Mouse (Mus musculus): Measurements from ENCODE around the gene Wscd1. TPM values are rescaled to one million over a fixed set of nuclear protein-coding genes. Genes with fewer than 3 reads are reported as not detected.

Gene Wscd1
- polyA plus RNA-seq, 2 experiments: 2.5 to 2.6 TPM

GRCm38 (mm10) chr11:71738501-71739045 lies 11.1 kb upstream of the Wscd1 start:
- Histone ChIP-seq H3K4me2 (replicated peaks; ENCODE audit: low read depth, low read length, severe bottlenecking) (no peak overlapping the region), H3K4me1 (ENCODE audit: control insufficient read depth, insufficient read depth, low read length) (no peaks in the 10 kb centered on the region), H3K27ac (replicated peaks; ENCODE audit: low read depth, low read length) (no peak overlapping the region), H3K9ac (ENCODE audit: low read depth, low read length, severe bottlenecking) (no peak overlapping the region), H3K4me3 (replicated peaks; ENCODE audit: low read length) (no peak overlapping the region), H3K9me3 (ENCODE audit: control insufficient read depth, low read length) (no peaks in the 10 kb centered on the region), H3K36me3 (ENCODE audit: control insufficient read depth, insufficient read depth, low read length) (no peaks in the 10 kb centered on the region), H3K27me3 (ENCODE audit: control insufficient read depth, insufficient read depth, low read length) (no peaks in the 10 kb centered on the region)
- 64% methylated on average over 2 of the region's 2 CpGs for WGBS
- DNase-seq (ENCODE audit: low spot score): no peak
- TF ChIP-seq POLR2A (IDR thresholded peaks at IDR 0.05; ENCODE audit: borderline replicate concordance, extremely low read depth, insufficient read depth, insufficient read length): no peak
- ATAC-seq (ENCODE audit: low FRiP score, low read depth): no peak

- Histone ChIP-seq H3K9me3 (ENCODE audit: control insufficient read depth, low read length) (no peaks in the 10 kb centered on the region), H3K36me3 (ENCODE audit: control insufficient read depth, insufficient read depth, low read length) (no peaks in the 10 kb centered on the region), H3K4me2 (replicated peaks; ENCODE audit: low read depth, low read length, severe bottlenecking) (no peak overlapping the region), H3K4me1 (ENCODE audit: control insufficient read depth, insufficient read depth, low read length) (no peaks in the 10 kb centered on the region), H3K4me3 (replicated peaks; ENCODE audit: low read length) (no peak overlapping the region), H3K9ac (ENCODE audit: low read depth, low read length, severe bottlenecking) (no peak overlapping the region), H3K27ac (replicated peaks; ENCODE audit: low read depth, low read length) (no peak overlapping the region), H3K27me3 (ENCODE audit: control insufficient read depth, insufficient read depth, low read length) (peaks cover 13% of the 10 kb centered on the region)
- ATAC-seq (ENCODE audit: low FRiP score, low read depth) (no peak), DNase-seq (ENCODE audit: low spot score) (no peak)
- 75% methylated on average over 3 of the region's 3 CpGs for WGBS
- no peak for TF ChIP-seq POLR2A (IDR thresholded peaks at IDR 0.05; ENCODE audit: borderline replicate concordance, extremely low read depth, insufficient read depth, insufficient read length)
Measured at GRCm38 (mm10) chr11:71745875-71746274, 3.8 kb upstream of the Wscd1 start.

- no peaks in the 10 kb centered on the region for H3K9me3 ChIP-seq (ENCODE audit: control insufficient read depth, low read length)
- no peak for TF ChIP-seq POLR2A (IDR thresholded peaks at IDR 0.05; ENCODE audit: borderline replicate concordance, extremely low read depth, insufficient read depth, insufficient read length)
- H3K9ac ChIP-seq (ENCODE audit: low read depth, low read length, severe bottlenecking): no peak overlapping the region
- H3K4me2 ChIP-seq (replicated peaks; ENCODE audit: low read depth, low read length, severe bottlenecking): no peak overlapping the region
- H3K27ac ChIP-seq (replicated peaks; ENCODE audit: low read depth, low read length): no peak overlapping the region
- no peak for ATAC-seq (ENCODE audit: low FRiP score, low read depth)
- peaks cover 32% of the 10 kb centered on the region for H3K27me3 ChIP-seq (ENCODE audit: control insufficient read depth, insufficient read depth, low read length)
- H3K36me3 ChIP-seq (ENCODE audit: control insufficient read depth, insufficient read depth, low read length): no peaks in the 10 kb centered on the region
- WGBS: 73% methylated on average over 7 of the region's 7 CpGs
- peaks cover 3% of the 10 kb centered on the region; the same call in 1 of the 2 replicates for H3K4me1 ChIP-seq (ENCODE audit: control insufficient read depth, insufficient read depth, low read length)
- no peak for DNase-seq (ENCODE audit: low spot score)
- no peak overlapping the region for H3K4me3 ChIP-seq (replicated peaks; ENCODE audit: low read length)
Measured at GRCm38 (mm10) chr11:71747719-71748118, 2.0 kb upstream of the Wscd1 start.

- WGBS: 2% methylated on average over 44 of the region's 60 CpGs
- peaks cover 3% of the 10 kb centered on the region; the same call in 1 of the 2 replicates for H3K4me1 ChIP-seq (ENCODE audit: control insufficient read depth, insufficient read depth, low read length)
- ATAC-seq (ENCODE audit: low FRiP score, low read depth): 0 out of 2 replicates have a peak, but pooled peaks have one; percentile 12
- H3K27ac ChIP-seq (replicated peaks; ENCODE audit: low read depth, low read length): no peak overlapping the region
- TF ChIP-seq POLR2A (IDR thresholded peaks at IDR 0.05; ENCODE audit: borderline replicate concordance, extremely low read depth, insufficient read depth, insufficient read length): no peak
- no peak for DNase-seq (ENCODE audit: low spot score)
- peak overlapping the region; percentile 1; the same call in 1 of the 2 replicates for H3K9ac ChIP-seq (ENCODE audit: low read depth, low read length, severe bottlenecking)
- H3K4me3 ChIP-seq (replicated peaks; ENCODE audit: low read length): peak overlapping the region; percentile 36
- peaks cover 39% of the 10 kb centered on the region for H3K27me3 ChIP-seq (ENCODE audit: control insufficient read depth, insufficient read depth, low read length)
- no peaks in the 10 kb centered on the region for H3K36me3 ChIP-seq (ENCODE audit: control insufficient read depth, insufficient read depth, low read length)
- H3K9me3 ChIP-seq (ENCODE audit: control insufficient read depth, low read length): no peaks in the 10 kb centered on the region
- H3K4me2 ChIP-seq (replicated peaks; ENCODE audit: low read depth, low read length, severe bottlenecking): peak overlapping the region; percentile 56
Measured at GRCm38 (mm10) chr11:71750534-71751173, 934 bp downstream of the Wscd1 start.

GRCm38 (mm10) chr11:71751174-71751611 lies 1.5 kb downstream of the Wscd1 start:
- Histone ChIP-seq H3K4me2 (replicated peaks; ENCODE audit: low read depth, low read length, severe bottlenecking) (peak overlapping the region; percentile 56), H3K9ac (ENCODE audit: low read depth, low read length, severe bottlenecking) (peak overlapping the region; percentile 1; the same call in 1 of the 2 replicates), H3K36me3 (ENCODE audit: control insufficient read depth, insufficient read depth, low read length) (no peaks in the 10 kb centered on the region), H3K9me3 (ENCODE audit: control insufficient read depth, low read length) (no peaks in the 10 kb centered on the region), H3K27me3 (ENCODE audit: control insufficient read depth, insufficient read depth, low read length) (peaks cover 39% of the 10 kb centered on the region), H3K4me3 (replicated peaks; ENCODE audit: low read length) (peak overlapping the region; percentile 36), H3K27ac (replicated peaks; ENCODE audit: low read depth, low read length) (no peak overlapping the region), H3K4me1 (ENCODE audit: control insufficient read depth, insufficient read depth, low read length) (peaks cover 3% of the 10 kb centered on the region; the same call in 1 of the 2 replicates)
- DNase-seq (ENCODE audit: low spot score): no peak
- WGBS: 2% methylated on average over 26 of the region's 41 CpGs
- no peak for ATAC-seq (ENCODE audit: low FRiP score, low read depth)
- TF ChIP-seq POLR2A (IDR thresholded peaks at IDR 0.05; ENCODE audit: borderline replicate concordance, extremely low read depth, insufficient read depth, insufficient read length): no peak
